Mouse (Mus musculus): Measurements from ENCODE around the gene Mblac2.

DNA sequence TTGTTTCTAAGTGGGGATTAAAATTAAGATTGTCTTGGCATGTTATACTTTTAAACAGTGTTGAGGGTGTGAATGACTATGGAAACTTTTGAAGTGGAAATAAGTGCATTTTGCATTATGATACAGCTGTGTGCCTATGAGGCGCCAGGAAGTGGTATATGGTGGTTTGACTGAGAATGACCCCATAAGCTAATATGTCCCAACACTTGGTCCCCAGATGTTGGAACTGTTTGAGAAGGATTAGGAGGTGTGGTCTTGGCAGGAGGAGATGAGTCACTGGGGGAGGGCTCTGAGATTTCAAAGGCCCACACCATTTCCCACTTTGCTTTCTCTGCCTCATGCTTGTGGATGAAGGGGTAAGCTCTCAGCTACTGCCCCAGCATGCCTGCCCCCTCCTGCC is 44.2 kb downstream of the Mblac2 start:
- TF ChIP-seq POLR2A (IDR thresholded peaks at IDR 0.05; ENCODE audit: borderline replicate concordance, control insufficient read depth, low read depth, low read length) (no peak), CTCF (IDR thresholded peaks at IDR 0.05; ENCODE audit: control insufficient read depth, insufficient read depth, low read length) (no peak)
